Mouse (Mus musculus) spleen, adult 2 months (tissue): ENCODE data around the gene Eri2.

Experiments
- CTCF ChIP-seq: fragments of 200-500 bp; IDR thresholded peaks from 2 replicates; pipeline ENCODE4 v1.5.1; 2011; ENCODE audit warnings: mild to moderate bottlenecking, inconsistent platforms; ENCODE audit not compliant: insufficient read depth, insufficient read length, insufficient replicate concordance; ENCODE audit errors: extremely low read depth
- POLR2A ChIP-seq: fragments of 200-500 bp; IDR thresholded peaks from 2 replicates; pipeline ENCODE4 v1.6.1; 2011; ENCODE audit warnings: low read depth, low read length, inconsistent platforms

GRCm38 (mm10) chr7:119808723-119809122 lies 14.9 kb upstream of the Eri2 start:
- TF ChIP-seq CTCF = no peak
- TF ChIP-seq POLR2A = no peak
